Mouse (Mus musculus): ENCODE data around the gene Gm14410. TPM values are rescaled to one million over a fixed set of nuclear protein-coding genes. Genes with fewer than 3 reads are reported as not detected.
"Not testable (repeated sequence)": the region's sequence is repeated elsewhere in the genome, so short reads cannot be mapped to it uniquely, and the experiment has no call there.

The Gm14410 gene
- 25.8 and 27.4 TPM in 2 replicates for polyA plus RNA-seq (2016; fragmentation: Nextera tagmentation; extraction: Ambion mirVana)

DNA sequence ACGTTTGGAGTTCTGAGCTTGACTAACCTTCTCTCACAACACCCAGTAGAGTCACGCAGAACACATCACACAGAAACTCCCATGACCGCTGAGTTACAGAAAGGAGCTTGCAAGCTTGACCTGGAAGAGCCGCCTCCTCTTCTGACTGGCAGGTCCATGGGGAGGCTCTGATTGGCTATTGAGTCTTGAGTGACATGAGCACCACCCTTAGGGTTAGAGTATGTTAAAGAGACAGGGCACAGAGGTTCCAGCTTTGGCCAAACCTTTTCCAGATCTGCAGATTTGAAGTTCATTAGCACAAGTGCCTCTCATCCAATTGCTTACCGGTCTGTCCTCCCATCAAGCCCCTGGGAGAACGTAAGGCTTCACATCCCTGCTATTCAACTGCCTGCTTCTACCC, at the start of gene Gm14410:
Gm14410 (minus strand) TSS at position 81 of the 400 bp plus-strand sequence.
- H3K4me3 ChIP-seq, result peak within 1 kb of the TSS; percentile 36
- H3K9ac ChIP-seq, result 0 out of 2 replicates have a peak within 1 kb of the TSS, but pooled peaks have one; percentile 33
- ATAC-seq (ENCODE audit: low FRiP score, low read depth); H3K27ac ChIP-seq; H3K9me3 ChIP-seq; H3K36me3 ChIP-seq; H3K27me3 ChIP-seq (replicated peaks); H3K4me1 ChIP-seq: not testable (repeated sequence)
- peak within 1 kb of the TSS; percentile 41 for H3K4me2 ChIP-seq (replicated peaks)
- WGBS, result under 1% methylated on average over 5 of the region's 6 CpGs

DNA sequence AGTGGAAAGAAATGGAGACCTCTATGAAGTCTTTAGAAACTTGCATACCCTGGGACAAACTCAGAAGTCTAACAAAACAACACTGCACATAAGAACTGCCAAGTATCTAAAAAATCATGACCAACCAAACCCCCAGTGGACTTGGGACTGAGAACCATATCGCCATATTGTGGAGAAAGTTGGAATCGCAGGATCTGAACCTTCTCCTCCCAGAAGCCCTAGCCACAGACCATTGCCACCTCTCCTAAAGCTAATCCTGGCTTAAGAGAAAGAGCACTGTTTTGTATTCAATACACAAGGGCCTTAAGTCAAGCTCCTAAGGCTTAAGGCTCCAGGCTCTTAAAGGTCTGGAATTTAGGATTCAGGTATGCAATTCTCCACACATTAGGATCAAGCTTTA, 41.2 kb upstream of the Gm14410 start:
- H3K4me1 ChIP-seq; ATAC-seq (ENCODE audit: low FRiP score, low read depth); H3K4me3 ChIP-seq; H3K27ac ChIP-seq; H3K36me3 ChIP-seq; H3K9me3 ChIP-seq; H3K4me2 ChIP-seq (replicated peaks); H3K27me3 ChIP-seq (replicated peaks); H3K9ac ChIP-seq: not testable (repeated sequence)
- WGBS, result 86% methylated on average over 2 of the region's 2 CpGs

DNA sequence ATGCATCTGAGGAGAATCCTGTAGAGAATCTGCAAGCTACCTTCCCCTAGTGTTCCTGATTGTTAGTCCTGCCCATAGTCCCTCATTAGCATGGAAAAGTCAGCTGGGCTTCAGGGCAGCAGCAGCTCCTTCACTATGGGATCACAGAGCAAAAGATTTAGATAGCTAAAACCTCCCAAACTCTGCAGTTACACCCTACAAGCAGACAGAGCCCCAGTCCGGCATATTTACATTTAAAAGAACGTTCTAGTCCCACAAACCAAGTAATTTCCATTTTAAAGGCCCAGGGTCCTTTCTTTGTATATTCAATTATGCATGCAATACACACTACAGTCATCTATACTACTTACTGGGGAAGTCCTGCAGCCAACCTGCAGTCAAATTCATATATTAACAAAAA, 24.2 kb upstream of the Gm14410 start:
- H3K4me1 ChIP-seq; H3K4me3 ChIP-seq; H3K27me3 ChIP-seq (replicated peaks); H3K9me3 ChIP-seq; H3K4me2 ChIP-seq (replicated peaks); ATAC-seq (ENCODE audit: low FRiP score, low read depth); H3K9ac ChIP-seq; H3K27ac ChIP-seq; H3K36me3 ChIP-seq: not testable (repeated sequence)
- WGBS, result 51% methylated on average over 2 of the region's 2 CpGs

DNA sequence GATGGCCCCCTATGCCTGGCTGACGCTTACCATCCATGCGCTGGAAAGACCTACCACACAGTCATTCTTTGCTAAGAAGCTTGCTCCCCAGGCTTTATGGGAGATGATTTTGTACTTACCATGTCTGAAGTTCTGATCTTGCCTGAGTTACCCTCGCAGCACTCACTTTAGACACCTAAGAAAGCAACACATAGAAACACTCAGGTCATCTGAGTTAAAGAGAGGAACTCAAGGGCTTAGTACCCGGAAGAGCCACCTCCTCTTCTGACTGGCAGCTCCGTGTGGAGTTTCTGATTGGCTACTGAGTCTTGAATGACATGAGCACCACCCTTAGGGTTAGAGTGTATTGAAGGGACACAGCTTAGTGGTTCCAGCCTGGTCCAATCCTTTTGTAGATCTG, 33.5 kb downstream of the Gm14410 start:
- H3K27me3 ChIP-seq (replicated peaks), result not testable (repeated sequence)

More for the DNA sequence above, 33.5 kb downstream of the Gm14410 start:
- not testable (repeated sequence) for H3K4me1 ChIP-seq; ATAC-seq (ENCODE audit: low FRiP score, low read depth); H3K4me3 ChIP-seq; H3K4me2 ChIP-seq (replicated peaks); H3K9me3 ChIP-seq; H3K27ac ChIP-seq; H3K9ac ChIP-seq; H3K36me3 ChIP-seq
- 87% methylated on average over 5 of the region's 5 CpGs for WGBS

Other genes starting within 250 kb of the Gm14410 start
- gene Gm14419, start 205.5 kb downstream of the Gm14410 start, polyA plus RNA-seq (2016; fragmentation: Nextera tagmentation; extraction: Ambion mirVana), result 7.4 and 7.9 TPM in 2 replicates
- gene Gm14401, start 132.1 kb downstream of the Gm14410 start, polyA plus RNA-seq (2016; fragmentation: Nextera tagmentation; extraction: Ambion mirVana), result not detected in 2 replicates
- gene Gm14409, start 60.6 kb upstream of the Gm14410 start, polyA plus RNA-seq (2016; fragmentation: Nextera tagmentation; extraction: Ambion mirVana), result not detected in 2 replicates
- gene Gm14412, start 117.9 kb upstream of the Gm14410 start, polyA plus RNA-seq (2016; fragmentation: Nextera tagmentation; extraction: Ambion mirVana), result 0.16 TPM in 1 of 2 replicates, not detected in the other
- 4.0 and 5.1 TPM in 2 replicates for gene Gm14418, start 191.9 kb upstream of the Gm14410 start, polyA plus RNA-seq (2016; fragmentation: Nextera tagmentation; extraction: Ambion mirVana)

Data from neural tube, embryonic 12.5 days (tissue).